Mouse (Mus musculus) hindlimb bud, embryonic 11.5 days (tissue): ENCODE measurements around the gene Mcrip2.

Experiments used
- DNase-seq: peaks from one replicate; pipeline ENCODE4 v3.0.0-alpha.2; 2012; ENCODE audit warnings: low read depth, low spot score; ENCODE audit errors: extremely low spot score

The Mcrip2 gene

GRCm38 (mm10) chr17:25868601-25869191 is at the start of gene Mcrip2:
Mcrip2 (minus strand) TSS chr17:25868764.
- DNase-seq: no peak

DNA sequence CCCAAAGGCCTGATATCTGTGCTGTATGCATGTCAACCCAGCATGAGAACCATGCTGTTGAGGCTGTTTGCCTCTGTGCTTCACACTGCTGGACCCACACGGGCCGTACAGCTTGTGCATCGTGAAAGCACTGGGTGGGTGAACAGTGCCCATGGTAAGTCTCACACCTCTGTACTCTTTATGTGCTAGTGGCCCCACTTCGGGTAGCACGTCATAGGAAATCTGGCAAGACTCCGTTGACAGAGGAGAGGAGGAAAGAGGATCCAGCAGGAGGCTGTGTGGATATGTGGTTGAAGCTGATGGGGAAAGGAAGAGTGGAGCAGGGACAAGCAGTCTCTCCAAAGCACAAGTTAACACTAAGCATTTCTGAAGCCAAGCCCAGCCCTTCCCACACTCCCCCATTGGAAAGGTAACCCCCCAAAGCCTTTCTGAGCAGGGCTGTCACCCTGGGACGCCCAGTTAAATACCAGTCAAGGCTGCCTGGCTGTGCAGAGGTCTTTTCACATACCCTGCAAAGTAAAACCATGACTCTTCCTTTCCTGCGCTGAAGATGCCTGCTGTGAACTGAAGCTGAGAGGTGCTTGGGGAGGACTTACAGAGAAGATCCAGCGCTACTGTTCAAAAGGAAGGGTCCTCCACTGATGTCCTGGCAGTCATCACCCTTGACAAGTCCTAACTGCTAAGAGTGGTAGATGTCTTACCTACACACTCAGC is 49.6 kb upstream of the Mcrip2 start:
- no peak for DNase-seq

- DNase-seq: no peak
These were observed 48.5 kb upstream of the Mcrip2 start for GRCm38 (mm10) chr17:25916931-25917647.

DNA sequence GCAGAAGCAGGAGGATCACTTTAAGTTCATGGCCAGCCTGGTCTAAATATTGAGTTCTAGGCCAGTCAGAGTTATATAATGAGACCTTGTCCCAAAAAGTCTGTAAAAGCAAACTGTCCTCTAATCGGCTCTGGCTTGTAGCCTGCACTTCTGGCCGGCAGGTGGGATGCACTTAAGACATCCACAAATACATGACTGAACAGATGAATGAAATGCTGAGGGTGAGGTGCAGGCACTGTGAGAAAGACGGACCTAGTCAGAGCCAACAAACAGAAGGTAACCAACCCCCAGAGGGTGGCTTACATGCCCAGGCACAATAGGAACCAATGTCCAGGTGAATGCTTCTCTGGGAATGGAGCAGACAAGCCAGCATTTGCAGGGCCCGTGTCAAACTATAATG is 45.7 kb upstream of the Mcrip2 start:
- DNase-seq: no peak

DNA sequence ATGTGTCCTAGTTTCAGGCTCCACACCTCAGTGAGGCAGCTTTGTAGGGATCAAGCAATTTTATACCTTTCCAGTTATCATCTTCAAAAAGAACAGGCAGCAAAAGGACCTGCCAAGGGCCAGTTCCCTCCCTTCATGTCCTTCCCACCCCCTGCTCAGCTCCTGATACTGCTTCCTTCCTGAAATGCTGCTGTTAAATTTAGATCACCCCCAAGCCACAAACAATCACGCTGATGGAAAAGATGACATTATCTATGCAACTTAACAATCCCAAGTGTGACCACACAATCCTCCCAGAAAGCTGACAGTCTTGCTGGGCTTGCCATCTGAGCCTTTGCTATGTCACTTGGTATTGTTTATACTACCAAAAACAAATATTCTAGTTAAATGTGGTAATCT is 45.3 kb upstream of the Mcrip2 start:
- no peak for DNase-seq

DNA sequence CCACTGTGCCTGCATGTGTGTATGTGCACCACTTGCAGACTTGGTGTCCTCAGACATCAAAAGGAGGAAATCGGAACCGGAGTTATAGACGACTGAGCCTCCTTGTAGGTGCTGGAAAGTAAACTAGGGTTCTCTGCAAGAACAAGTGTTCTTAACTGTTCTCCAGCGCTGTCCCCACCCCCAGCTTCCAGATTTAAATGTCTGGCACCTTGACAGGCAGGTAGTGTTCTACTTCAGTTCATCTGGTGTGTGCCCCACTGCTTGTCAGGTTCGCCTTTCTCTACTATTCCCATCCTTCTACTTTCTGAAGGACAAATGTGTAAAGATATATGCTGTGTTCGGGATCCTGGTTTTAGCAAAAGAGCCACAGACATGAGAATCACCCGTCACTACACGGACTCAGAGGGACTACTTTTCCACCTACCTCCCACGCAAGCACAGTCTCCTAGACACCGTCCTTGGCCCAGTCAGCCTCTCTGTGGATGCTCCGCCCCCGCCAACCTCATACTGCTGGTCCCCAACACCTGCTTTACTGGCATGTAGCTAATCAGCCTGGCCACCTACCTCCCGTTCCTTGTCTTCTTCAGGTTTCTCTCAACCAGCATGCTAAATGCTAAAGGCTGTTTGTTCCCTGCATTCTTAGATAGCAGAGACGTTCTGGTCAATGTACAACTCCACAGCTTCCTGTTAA is 44.8 kb upstream of the Mcrip2 start:
- no peak for DNase-seq

DNA sequence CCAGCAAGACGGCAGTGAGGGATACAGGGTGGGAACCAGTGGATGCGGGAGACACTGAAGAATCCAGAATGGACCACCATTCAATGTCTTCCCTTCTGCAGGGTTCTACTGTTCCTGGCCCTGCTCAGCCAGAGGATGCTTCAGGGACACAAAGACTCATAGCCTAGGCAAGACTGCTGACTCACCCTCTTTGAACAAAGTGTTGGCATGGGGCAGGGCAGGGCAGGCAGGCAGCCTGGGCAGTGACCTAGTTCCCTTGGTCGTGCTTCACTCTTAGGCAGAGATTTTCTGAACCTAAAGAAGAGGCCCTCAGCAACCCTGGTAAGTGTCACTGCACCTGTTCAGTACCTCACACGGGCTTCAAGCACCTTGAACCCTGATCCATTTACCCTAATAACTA is 43.3 kb upstream of the Mcrip2 start:
- no peak for DNase-seq

DNA sequence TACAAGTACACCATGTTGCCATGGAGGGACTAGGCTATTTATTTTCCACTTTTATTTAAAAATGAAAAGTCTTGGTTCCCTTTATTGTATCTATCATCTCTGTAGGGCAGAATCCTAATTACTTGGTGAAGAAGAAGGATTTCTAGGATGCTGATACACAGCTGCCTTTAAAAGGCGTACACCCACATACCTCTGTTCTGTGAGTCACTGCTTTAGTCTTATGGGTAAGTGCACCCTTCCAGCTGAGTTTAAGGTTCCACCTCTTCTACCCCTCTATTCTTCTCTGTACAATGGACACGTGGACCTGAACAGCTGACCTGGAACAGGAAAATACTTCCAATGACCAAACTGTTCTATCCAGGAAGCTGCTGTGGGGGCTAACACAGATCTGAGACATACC is 39.1 kb upstream of the Mcrip2 start:
- DNase-seq: no peak

- no peak for DNase-seq
These were observed 34.5 kb upstream of the Mcrip2 start for GRCm38 (mm10) chr17:25903061-25903460.

DNA sequence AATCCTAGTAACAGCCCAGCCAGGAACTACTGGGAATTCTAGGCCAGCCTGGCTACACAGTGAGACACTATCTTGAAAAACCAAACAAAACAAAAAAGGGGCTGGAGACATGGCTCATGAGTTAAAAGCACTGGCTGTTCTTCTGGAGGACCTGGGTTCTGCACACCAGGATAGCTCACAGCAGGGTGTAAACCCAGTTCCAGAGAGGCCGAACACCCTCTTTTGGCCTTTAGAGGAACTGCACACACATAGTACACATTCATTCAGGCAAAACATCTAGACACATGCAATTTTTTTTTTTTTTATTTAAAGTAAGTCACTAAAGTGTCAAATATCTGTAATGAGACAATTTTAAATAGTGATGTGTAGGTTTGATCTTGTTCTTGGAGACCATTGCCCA is 31.6 kb upstream of the Mcrip2 start:
- no peak for DNase-seq

GRCm38 (mm10) chr17:25895891-25896290 is 27.3 kb upstream of the Mcrip2 start:
- no peak for DNase-seq

- DNase-seq: no peak
These were observed 26.9 kb upstream of the Mcrip2 start for GRCm38 (mm10) chr17:25895415-25895814.

DNA sequence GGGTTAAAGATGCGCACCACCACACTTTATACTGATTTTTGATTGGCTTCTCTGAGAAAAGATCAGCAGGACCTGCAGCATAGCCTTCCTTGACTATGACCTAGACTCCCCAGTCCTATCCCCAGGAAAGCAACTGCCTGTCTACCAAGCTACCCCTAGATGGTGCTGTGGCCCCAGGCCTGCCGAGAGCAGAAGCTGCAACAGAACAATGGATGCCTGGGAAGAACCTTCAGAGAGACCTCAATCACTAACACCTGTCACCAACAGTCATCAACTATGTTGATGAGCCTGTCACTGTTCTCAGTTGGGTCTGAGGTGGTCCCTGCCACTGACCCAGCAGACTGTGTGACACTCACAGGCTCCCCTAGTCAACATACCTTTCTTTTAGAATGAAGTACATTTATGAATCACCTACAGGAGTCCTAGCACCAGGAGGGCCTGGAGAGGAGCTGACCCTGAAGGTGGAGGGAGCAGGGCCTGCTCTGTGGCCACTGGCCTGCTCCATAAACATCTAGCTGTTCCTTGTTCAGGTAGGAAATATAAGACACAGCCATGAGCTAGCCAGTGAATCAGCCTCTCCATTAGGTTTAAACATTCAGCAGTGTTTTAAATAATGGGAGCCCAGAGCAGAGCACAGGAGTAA is 25.5 kb upstream of the Mcrip2 start:
- no peak for DNase-seq

- no peak for DNase-seq
These were observed 20.3 kb upstream of the Mcrip2 start for GRCm38 (mm10) chr17:25888837-25889236.

DNA sequence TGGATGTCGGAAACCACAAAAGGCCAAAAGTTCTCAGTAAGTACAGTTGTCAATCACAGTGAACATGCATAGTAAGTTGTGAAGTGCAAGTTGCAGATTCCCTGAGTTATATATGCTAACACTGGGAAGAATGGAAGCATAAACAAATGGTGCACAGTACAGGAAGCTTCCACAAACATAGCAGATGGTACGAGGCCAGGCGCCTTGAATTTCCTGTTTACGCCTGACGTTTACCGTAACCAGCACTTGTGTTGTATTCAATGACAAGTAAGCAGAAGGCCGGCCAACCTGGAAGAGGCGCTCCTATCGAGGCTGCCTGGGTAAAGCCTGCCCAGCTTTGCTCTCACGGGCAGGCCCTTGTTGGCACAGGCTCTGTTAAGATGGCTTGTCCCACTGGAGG is 18.9 kb upstream of the Mcrip2 start:
- DNase-seq: no peak

DNA sequence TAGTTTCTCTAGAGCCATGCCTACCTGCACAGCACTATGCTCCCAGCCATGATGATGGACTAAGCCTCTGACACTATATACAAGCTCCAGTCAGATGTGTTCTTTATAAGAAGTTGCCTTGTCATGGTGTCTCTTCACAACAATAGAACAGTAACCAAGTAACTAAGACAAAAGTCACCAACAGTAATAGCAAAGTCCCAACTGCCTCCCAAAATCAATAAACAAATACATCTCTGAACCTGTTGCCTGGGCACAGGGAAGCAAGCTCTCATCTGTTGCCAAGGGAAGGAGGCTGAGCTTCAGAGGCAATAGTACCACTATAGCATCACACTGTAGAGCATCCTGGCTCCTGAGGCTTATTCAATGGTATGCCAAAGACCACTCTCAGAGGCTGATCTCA is 18.2 kb upstream of the Mcrip2 start:
- no peak for DNase-seq

- DNase-seq: no peak
These were observed 17.1 kb upstream of the Mcrip2 start for GRCm38 (mm10) chr17:25885636-25886035.

GRCm38 (mm10) chr17:25883824-25884223 is 15.3 kb upstream of the Mcrip2 start:
- no peak for DNase-seq

GRCm38 (mm10) chr17:25883268-25883667 is 14.7 kb upstream of the Mcrip2 start:
- DNase-seq: no peak

- no peak for DNase-seq
These were observed 13.7 kb upstream of the Mcrip2 start for GRCm38 (mm10) chr17:25882306-25882705.

- DNase-seq: no peak
These were observed 13.1 kb upstream of the Mcrip2 start for GRCm38 (mm10) chr17:25881691-25882090.
